Mouse (Mus musculus): ENCODE data around the gene Ss18l1. TPM values are rescaled to one million over a fixed set of nuclear protein-coding genes. Genes with fewer than 3 reads are reported as not detected.

Ss18l1 gene
- polyA plus RNA-seq (2012; ENCODE audit: low replicate concordance), result 1.4 and 1.7 TPM in 2 replicates

DNA sequence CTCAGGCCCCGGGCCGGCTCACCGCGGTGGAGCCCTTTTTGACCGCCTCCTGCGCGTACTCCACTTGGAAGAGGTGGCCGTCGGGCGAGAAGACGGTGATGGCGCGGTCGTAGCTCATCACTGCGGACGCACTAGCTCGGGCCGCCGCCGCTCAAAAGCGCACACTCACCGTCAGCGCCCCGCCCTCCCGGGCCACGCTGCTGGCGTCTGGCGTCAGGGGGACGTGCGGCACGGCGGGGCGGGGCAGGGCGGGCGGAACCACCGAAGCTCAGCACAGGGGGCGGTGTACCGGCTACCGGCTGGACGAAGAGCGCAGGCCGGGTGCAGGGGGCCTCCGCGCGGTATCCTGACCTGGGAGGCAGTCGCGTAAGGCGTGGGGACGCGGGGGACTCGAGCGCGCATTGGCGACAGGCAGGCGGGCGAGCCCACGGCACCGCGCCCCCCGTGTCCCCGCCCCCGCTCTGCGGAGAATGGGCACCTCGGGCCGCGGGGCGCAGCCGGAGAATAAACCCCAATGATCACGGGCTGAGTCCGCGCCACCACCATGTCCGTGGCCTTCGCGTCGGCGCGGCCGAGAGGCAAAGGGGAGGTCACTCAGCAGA lies at the start of gene Ss18l1, which contains the start of gene Psma7:
Gene Ss18l1 (plus strand): TSS at position 254 of the 602 bp plus-strand sequence.
Gene Psma7 (minus strand): TSS at position 178 of the 602 bp plus-strand sequence.

DNA sequence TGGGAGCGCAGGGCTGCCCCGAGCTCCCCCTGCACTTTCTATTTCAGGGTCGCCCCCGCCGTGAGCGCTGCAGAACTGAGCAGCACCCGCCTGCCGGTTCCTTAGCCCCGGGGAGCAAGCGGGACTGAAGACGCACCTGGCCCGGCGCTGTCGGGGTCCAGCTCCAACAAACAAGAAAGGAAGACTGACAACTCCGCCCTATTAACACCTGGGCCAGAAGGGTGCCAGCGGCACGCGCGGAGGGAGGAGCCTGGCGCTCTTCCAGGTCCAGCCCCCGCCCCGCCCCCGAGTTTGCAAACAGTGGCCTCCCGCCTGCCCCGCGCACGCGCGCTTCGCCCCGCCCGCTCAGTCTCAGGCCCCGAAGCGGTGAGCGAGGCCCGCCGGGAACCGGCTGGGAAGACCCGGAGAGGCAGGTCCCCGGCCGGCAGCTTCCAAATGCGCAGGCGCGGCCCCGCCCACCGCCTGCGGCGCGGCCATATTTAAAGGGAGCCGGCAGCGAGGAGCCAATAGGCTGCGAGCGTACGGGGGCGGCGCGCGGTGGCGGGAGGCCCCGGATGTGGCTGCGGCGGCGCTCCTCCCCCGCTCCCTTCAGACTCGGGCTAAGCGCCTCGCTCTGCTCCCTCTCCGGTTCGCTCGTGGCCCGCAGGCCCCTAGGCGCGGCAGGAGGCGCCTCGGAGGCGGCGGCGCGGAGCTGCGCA lies 17.8 kb upstream of the Ss18l1 start, which contains the start of gene Lsm14b:
Gene Lsm14b (plus strand): TSS at position 587 of the 698 bp plus-strand sequence.

DNA sequence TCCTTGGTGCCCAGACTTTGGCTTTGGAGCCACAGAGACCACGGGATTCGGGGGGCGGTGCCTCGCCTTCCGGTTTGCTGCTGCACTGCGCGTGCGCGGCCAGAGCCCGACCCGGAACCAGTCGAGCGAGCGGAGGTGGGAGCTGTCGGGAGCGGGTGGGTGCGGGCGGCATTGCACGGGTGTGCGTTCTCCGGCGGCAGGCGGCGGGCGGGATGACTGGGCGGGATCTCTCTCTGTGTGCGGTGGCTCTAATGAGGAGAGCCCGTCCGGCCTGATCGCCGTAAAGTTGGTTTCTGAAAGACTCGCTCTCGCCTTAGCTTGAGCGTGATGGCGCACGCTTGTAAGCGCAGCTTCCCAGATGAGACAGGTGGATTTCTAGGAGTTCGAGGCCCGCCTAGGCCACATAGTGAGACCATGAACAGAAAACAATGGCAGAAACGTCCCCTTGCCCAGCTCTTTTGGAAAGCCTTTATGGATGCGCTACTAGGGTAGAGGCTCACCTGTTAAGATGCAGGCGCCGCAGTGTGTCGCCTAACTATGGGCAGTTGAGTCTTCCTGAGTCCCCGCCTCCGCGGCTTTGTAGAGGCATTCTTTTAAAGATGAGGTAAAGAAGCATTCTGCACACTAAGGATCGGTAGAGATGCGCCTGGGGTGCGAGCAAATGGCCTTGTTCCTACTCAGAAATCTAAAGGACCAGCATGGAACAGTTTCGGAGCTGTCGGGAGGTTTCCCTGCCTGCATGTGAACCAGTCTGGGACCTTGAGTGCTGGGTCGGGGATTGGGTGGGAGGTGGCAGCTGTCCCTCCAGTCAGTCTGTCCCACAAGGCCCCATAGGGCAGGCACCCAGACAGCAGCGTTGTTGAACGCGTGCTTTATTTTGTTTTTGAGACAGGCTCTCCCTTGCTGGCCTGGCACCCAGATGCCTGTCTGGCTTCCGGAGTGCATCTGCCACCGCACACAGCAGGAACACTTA lies 28.5 kb downstream of the Ss18l1 start, which contains the start of gene Mtg2:
Gene Mtg2 (plus strand): TSS at position 108 of the 973 bp plus-strand sequence.

DNA sequence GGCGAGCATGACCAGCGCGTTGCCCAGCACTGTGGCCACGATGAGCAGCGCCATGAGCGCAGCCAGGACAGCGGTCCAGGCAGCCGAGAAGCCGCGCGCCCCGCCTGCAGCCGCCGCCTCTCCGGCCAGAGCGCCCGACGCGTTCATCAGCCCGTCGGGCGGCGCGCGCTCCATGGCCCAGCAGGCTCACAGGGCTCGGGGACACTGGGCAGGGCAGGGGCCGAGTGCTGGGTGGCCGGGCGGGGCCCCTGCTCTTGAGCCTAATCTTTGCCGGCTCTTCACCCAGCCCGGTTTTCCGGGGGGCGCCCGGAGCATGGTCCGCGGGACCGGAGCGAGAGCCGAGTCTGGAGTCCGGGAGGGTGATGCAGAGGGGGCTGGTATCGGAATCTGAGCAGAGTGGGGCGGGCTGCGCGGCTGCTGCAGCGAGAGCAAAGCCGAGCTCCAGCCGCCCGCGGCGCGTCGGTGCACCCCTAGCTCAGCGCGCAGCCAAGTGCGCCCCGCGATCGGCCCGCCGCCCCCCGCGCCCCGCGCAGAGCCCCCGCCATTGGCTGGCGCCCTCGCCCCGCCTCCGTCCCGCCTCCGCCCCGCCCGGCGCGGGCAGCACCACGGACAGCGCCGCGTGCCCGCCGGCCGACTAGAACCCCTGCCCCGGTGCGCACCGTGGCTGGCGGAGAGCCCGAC lies 61.8 kb downstream of the Ss18l1 start, which contains the start of gene Hrh3:
Gene Hrh3 (minus strand): TSS at position 511 of the 681 bp plus-strand sequence.

DNA sequence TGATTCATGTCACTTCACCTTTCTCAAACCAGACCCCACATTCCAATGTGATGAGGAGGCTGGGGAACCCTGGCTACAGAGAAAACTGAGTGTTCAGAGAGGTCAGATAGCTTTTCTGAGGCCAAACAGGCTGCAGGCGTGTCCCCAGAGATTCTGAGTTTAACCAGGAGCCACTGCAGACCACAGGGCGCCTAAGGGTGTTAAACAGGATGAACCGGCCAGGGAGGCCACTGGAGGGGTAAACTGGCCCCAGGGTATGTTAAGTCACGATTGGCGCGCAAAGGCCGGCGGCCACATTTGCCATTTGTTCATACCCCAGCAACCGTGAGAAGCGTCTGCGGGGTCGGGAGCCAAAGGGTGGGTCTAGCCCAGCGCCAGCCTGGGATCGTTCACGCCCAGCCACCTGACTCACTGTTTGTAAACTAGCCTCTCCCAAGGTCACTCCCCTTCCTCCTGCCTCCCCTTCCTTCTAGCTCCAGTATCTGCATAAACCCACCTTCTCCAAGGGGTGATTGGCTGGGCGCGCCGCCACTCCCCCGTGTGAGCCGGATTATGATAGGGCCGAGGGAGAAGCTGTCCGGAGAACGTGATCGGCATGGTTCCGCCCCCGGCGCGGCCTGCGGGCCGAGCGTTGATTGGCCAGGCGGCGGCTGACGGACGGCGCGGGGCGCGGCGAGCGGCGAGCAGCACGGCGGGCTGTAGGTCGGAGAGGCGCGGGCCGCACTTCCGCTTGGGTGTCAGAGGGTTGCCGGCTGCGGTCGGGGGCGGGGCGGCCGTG lies 76.5 kb downstream of the Ss18l1 start, which contains the start of gene Osbpl2:
Gene Osbpl2 (plus strand): TSS at position 646 of the 778 bp plus-strand sequence.

Other genes with a start within 250 kb of the Ss18l1 start
- gene Taf4, start 65.9 kb upstream of the Ss18l1 start, polyA plus RNA-seq (2012; ENCODE audit: low replicate concordance), result 21.3 and 35.7 TPM in 2 replicates
- gene Lsm14b, start 17.5 kb upstream of the Ss18l1 start, polyA plus RNA-seq (2012; ENCODE audit: low replicate concordance), result 52.2 and 62.2 TPM in 2 replicates
- 23.6 and 70.9 TPM in 2 replicates for gene Psma7, start 76 bp upstream of the Ss18l1 start, polyA plus RNA-seq (2012; ENCODE audit: low replicate concordance)
- gene Mtg2, start 28.1 kb downstream of the Ss18l1 start, polyA plus RNA-seq (2012; ENCODE audit: low replicate concordance), result 14.0 and 15.4 TPM in 2 replicates
- gene Hrh3, start 62.0 kb downstream of the Ss18l1 start, polyA plus RNA-seq (2012; ENCODE audit: low replicate concordance), result 0.42 TPM in 1 of 2 replicates, not detected in the other
- gene Osbpl2, start 76.8 kb downstream of the Ss18l1 start, polyA plus RNA-seq (2012; ENCODE audit: low replicate concordance), result 7.7 and 35.6 TPM in 2 replicates
- 761 and 1,456 TPM in 2 replicates for gene Adrm1, start 129.0 kb downstream of the Ss18l1 start, polyA plus RNA-seq (2012; ENCODE audit: low replicate concordance)
- 3.2 and 3.3 TPM in 2 replicates for gene Lama5, start 183.3 kb downstream of the Ss18l1 start, polyA plus RNA-seq (2012; ENCODE audit: low replicate concordance)
- 28.0 and 439 TPM in 2 replicates for gene Rps21, start 214.9 kb downstream of the Ss18l1 start, polyA plus RNA-seq (2012; ENCODE audit: low replicate concordance)
- gene Cables2, start 231.0 kb downstream of the Ss18l1 start, polyA plus RNA-seq (2012; ENCODE audit: low replicate concordance), result 30.5 and 84.7 TPM in 2 replicates
- not detected in 2 replicates for gene Rbbp8nl, start 247.4 kb downstream of the Ss18l1 start, polyA plus RNA-seq (2012; ENCODE audit: low replicate concordance)

Measured in leukemia stem cell, adult 10-12 weeks (primary cell).